Mouse (Mus musculus) cerebellum, adult 2 months (tissue): ENCODE results near the gene Ak4.

Source experiments
- CTCF ChIP-seq: fragments of 200-500 bp; IDR thresholded peaks from 2 replicates; pipeline ENCODE4 v1.5.1; 2011; ENCODE audit warnings: low read depth, mild to moderate bottlenecking, control low read depth, low read length, moderate library complexity, borderline replicate concordance; ENCODE audit not compliant: insufficient read depth
- POLR2A ChIP-seq: fragments of 200-500 bp; IDR thresholded peaks from 2 replicates; pipeline ENCODE4 v1.6.1; 2011; ENCODE audit warnings: low read length, control low read depth, borderline replicate concordance; ENCODE audit not compliant: insufficient read depth

DNA sequence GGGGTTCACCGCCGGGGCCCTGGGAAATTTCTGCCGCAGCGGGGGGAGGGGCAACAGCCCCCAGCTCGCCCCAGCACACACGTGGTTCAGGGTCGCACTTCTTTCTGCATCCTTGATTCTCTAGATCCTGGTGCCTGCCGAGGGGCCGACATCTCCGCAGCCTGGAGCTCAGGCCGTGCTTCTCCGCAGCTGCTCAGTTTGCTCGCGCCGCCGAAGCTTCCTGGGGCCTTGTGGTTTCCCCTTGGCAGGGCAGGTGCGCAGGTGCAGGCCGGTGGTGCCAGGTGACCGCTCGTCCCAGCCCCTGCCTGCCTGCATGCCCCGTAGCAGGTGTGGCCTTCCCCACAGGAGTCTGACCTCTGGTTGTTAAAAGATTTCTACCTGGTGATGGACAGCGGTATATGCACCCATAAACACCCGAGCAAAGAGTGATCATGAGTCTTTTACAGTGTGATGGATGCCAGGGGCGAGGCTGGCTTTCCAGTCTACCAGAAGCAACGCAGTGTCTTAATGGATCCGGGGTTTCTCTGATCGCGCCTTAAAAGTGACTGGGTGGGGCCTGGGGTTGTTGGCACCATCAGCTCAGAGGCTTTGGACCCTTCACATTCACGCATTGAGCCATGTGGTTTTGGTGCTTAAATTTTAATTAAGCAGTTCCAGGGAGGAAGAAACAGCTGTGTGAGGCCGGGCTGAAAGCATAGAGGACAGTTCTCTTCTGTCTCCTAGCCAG, 89.9 kb downstream of the Ak4 start:
- TF ChIP-seq CTCF = no peak
- peak; percentile 30; the same call in 1 of the 2 replicates for TF ChIP-seq POLR2A
